Mouse (Mus musculus) bone marrow, adult 2 months (tissue): ENCODE measurements around the gene Mms19. TPM values are rescaled to one million over a fixed set of nuclear protein-coding genes. Genes with fewer than 3 reads are reported as not detected.
A peak's percentile ranks its signal among the peaks of the same experiment; 100 is the strongest.

ENCODE experiments used
- H3K27ac ChIP-seq: fragments of 200-500 bp; 2 replicates; pipeline ENCODE4 v1.5.1; 2012; ENCODE audit warnings: low read depth, mild to moderate bottlenecking, control low read depth, inconsistent platforms, low read length; ENCODE audit not compliant: control insufficient read depth, poor library complexity, insufficient read depth
- H3K4me1 ChIP-seq: fragments of 200-500 bp; 2 replicates; pipeline ENCODE4 v1.6.1; 2011; ENCODE audit warnings: low read length; ENCODE audit not compliant: control insufficient read depth, insufficient read depth
- H3K4me3 ChIP-seq: fragments of 200-500 bp; replicated peaks from 2 replicates; pipeline ENCODE3; 2011; ENCODE audit warnings: mild to moderate bottlenecking, low read depth, low read length, control low read depth; ENCODE audit not compliant: control insufficient read depth
- CTCF ChIP-seq: fragments of 200-500 bp; IDR thresholded peaks from 2 replicates; pipeline ENCODE4 v1.5.1; 2011; ENCODE audit warnings: low read length, control low read depth; ENCODE audit not compliant: control insufficient read depth, insufficient read depth
- POLR2A ChIP-seq: fragments of 200-500 bp; IDR thresholded peaks from 2 replicates; pipeline ENCODE4 v1.6.1; 2011; ENCODE audit warnings: low read depth, mild to moderate bottlenecking, control low read depth, low read length, borderline replicate concordance; ENCODE audit not compliant: control insufficient read depth
- WGBS: fragments of 180-500 bp; shearing (Covaris S2); methylation state at CpG from one replicate; pipeline ENCODE4 v1.1.7; 2018; 5-methylcytosine and 5-hydroxymethylcytosine counted together
- polyA plus RNA-seq: library from polyadenylated mRNA; stranded (reverse); fragments of >200 nt; gene quantifications from 2 replicates; pipeline ENCODE4 v1.2.4, GENCODE M21; 2011; ENCODE audit warnings: low replicate concordance; ENCODE audit not compliant: missing spikeins, insufficient read depth, insufficient read length

Mms19 gene
- polyA plus RNA-seq, 1 experiment, result 45.8 TPM

GRCm38 (mm10) chr19:41913774-41914591 lies 67.0 kb downstream of the Mms19 start:
- WGBS, result 23% methylated on average over 6 of the region's 6 CpGs
- H3K4me3 ChIP-seq, result peak overlapping the region; percentile 54
- H3K27ac ChIP-seq, result peak overlapping the region; percentile 92
- TF ChIP-seq CTCF (no peak), POLR2A (no peak)
- H3K4me1 ChIP-seq, result peaks cover 3% of the 10 kb centered on the region

GRCm38 (mm10) chr19:41912121-41913080 lies 68.6 kb downstream of the Mms19 start:
- 1% methylated on average over 53 of the region's 53 CpGs for WGBS
- TF ChIP-seq CTCF, result no peak
- TF ChIP-seq POLR2A, result 0 out of 2 replicates have a peak, but pooled peaks have one; percentile 18
- H3K27ac ChIP-seq, result peak overlapping the region; percentile 92
- peaks cover 3% of the 10 kb centered on the region for H3K4me1 ChIP-seq
- H3K4me3 ChIP-seq, result peak overlapping the region; percentile 73

- Histone ChIP-seq H3K27ac (peak within 1 kb of the TSS; percentile 92), H3K4me3 (peak within 1 kb of the TSS; percentile 81), H3K4me1 (peaks cover 6% of the 10 kb centered on the region)
- WGBS, result 2% methylated on average over 54 of the region's 54 CpGs
- TF ChIP-seq CTCF (no peak), POLR2A (peak; percentile 71; the same call in 1 of the 2 replicates)
Observed at GRCm38 (mm10) chr19:41911178-41912073, 69.5 kb downstream of the Mms19 start, which contains the start of gene Pgam1. Gene Pgam1 (plus strand): TSS chr19:41911923.

- WGBS, result 90% methylated on average over 2 of the region's 2 CpGs
- H3K4me3 ChIP-seq, result no peak overlapping the region
- H3K27ac ChIP-seq, result no peak overlapping the region
- H3K4me1 ChIP-seq, result peaks cover 5% of the 10 kb centered on the region
- no peak for TF ChIP-seq POLR2A
- TF ChIP-seq CTCF, result no peak
Observed at GRCm38 (mm10) chr19:41910396-41910795, 70.6 kb downstream of the Mms19 start.

GRCm38 (mm10) chr19:41908736-41909135 lies 72.2 kb downstream of the Mms19 start:
- Histone ChIP-seq H3K4me1 (peaks cover 3% of the 10 kb centered on the region), H3K4me3 (no peak overlapping the region), H3K27ac (no peak overlapping the region)
- TF ChIP-seq POLR2A (no peak), CTCF (no peak)
- WGBS, result 78% methylated on average over 3 of the region's 3 CpGs

- peak overlapping the region; percentile 78 for H3K27ac ChIP-seq
- WGBS, result 51% methylated on average over 8 of the region's 8 CpGs
- TF ChIP-seq POLR2A (no peak), CTCF (no peak)
- no peak overlapping the region for H3K4me3 ChIP-seq
- H3K4me1 ChIP-seq, result peaks cover 5% of the 10 kb centered on the region
Observed at GRCm38 (mm10) chr19:41907079-41907760, 73.7 kb downstream of the Mms19 start.

GRCm38 (mm10) chr19:41906311-41907078 lies 74.5 kb downstream of the Mms19 start:
- TF ChIP-seq POLR2A (no peak), CTCF (no peak)
- 33% methylated on average over 6 of the region's 6 CpGs for WGBS
- H3K4me1 ChIP-seq, result peaks cover 7% of the 10 kb centered on the region
- no peak overlapping the region for H3K4me3 ChIP-seq
- H3K27ac ChIP-seq, result peak overlapping the region; percentile 78
